Mouse (Mus musculus) lung, adult 2 months (tissue): Measurements from ENCODE around the gene Myl6b. TPM values are rescaled to one million over a fixed set of nuclear protein-coding genes. Genes with fewer than 3 reads are reported as not detected.

Experiments
- DNase-seq: peaks from one replicate; pipeline ENCODE4 v3.0.0; 2022
- H3K4me1 ChIP-seq: fragments of 200-500 bp; 2 replicates; pipeline ENCODE4 v1.6.1; 2011; ENCODE audit warnings: low read length; ENCODE audit not compliant: control insufficient read depth, insufficient read depth
- H3K4me3 ChIP-seq: fragments of 200-500 bp; replicated peaks from 2 replicates; pipeline ENCODE3; 2011; ENCODE audit warnings: low read depth, mild to moderate bottlenecking, control low read depth, low read length; ENCODE audit errors: extremely low read depth
- CTCF ChIP-seq: fragments of 200-500 bp; IDR thresholded peaks from 2 replicates; pipeline ENCODE4 v1.5.1; 2011; ENCODE audit warnings: mild to moderate bottlenecking, low read length, control low read depth; ENCODE audit not compliant: insufficient read depth
- POLR2A ChIP-seq: fragments of 200-500 bp; IDR thresholded peaks from 2 replicates; pipeline ENCODE4 v1.6.1; 2011; ENCODE audit warnings: low read depth, mild to moderate bottlenecking, control low read depth, low read length, borderline replicate concordance; ENCODE audit errors: extremely low read depth
- WGBS: fragments of 180-500 bp; shearing (Covaris S2); methylation state at CpG from one replicate; pipeline ENCODE4 v1.1.7; 2018; 5-methylcytosine and 5-hydroxymethylcytosine counted together
- polyA plus RNA-seq: library from polyadenylated mRNA; depleted of rRNA; stranded (reverse); fragments of >200 nt; gene quantifications from 2 replicates; pipeline ENCODE4 v1.2.3, GENCODE M21; 2012

The Myl6b gene
- polyA plus RNA-seq, 1 experiment: 1.9 TPM

GRCm38 (mm10) chr10:128536266-128536940 lies 37.9 kb upstream of the Myl6b start:
- peak; percentile 87 for DNase-seq
- Histone ChIP-seq H3K4me3 (no peak overlapping the region), H3K4me1 (peaks cover 6% of the 10 kb centered on the region)
- WGBS: 12% methylated on average over 18 of the region's 18 CpGs
- peak; percentile 71 for TF ChIP-seq CTCF
- TF ChIP-seq POLR2A: no peak

DNA sequence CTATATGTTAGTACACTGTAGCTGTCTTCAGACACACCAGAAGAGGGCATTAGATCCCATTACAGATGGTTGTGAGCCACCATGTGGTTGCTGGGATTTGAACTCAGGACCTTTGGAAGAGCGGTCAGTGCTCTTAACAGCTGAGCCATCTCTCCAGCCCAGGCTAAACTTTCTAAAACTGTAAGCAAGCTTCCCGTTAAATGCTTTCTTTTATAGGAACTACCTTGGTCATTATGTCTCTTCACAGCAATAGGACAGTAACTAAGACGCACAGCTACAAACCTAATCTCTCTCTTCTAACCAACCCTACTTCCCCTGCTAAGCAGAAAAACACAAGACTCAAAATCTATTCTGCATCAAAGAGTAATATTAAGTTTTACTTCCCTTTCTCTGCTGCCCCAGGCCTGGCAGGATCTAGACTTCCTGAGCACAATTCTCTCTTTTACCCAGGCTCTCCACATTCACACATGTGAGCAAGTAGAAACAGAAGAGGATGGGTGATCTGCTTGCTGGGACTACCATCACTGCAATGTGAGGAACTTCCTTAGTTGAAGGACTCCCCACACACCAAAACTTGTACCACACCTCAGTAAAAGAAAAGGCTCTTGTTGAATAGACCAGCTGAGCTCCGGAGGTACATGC lies 37.3 kb upstream of the Myl6b start:
- 67% methylated on average over 4 of the region's 4 CpGs for WGBS
- Histone ChIP-seq H3K4me3 (no peak overlapping the region), H3K4me1 (peaks cover 6% of the 10 kb centered on the region)
- no peak for DNase-seq
- TF ChIP-seq CTCF (no peak), POLR2A (no peak)

GRCm38 (mm10) chr10:128535206-128535605 lies 36.7 kb upstream of the Myl6b start:
- H3K4me3 ChIP-seq: no peak overlapping the region
- DNase-seq: no peak
- H3K4me1 ChIP-seq: peaks cover 6% of the 10 kb centered on the region
- no peak for TF ChIP-seq POLR2A
- no peak for TF ChIP-seq CTCF
- WGBS: 86% methylated on average over 2 of the region's 2 CpGs

GRCm38 (mm10) chr10:128526366-128527356 lies 28.2 kb upstream of the Myl6b start:
- TF ChIP-seq POLR2A (no peak), CTCF (no peak)

GRCm38 (mm10) chr10:128525671-128526308 lies 27.3 kb upstream of the Myl6b start, which contains the start of gene Esyt1:
Esyt1 (minus strand) TSS chr10:128525871.
- Histone ChIP-seq H3K4me1 (peaks cover 4% of the 10 kb centered on the region; the same call in 1 of the 2 replicates), H3K4me3 (peak within 1 kb of the TSS; percentile 79)
- DNase-seq: peak; percentile 89
- WGBS: under 1% methylated on average over 37 of the region's 37 CpGs
- TF ChIP-seq POLR2A (peak; percentile 82; the same call in 1 of the 2 replicates), CTCF (no peak)

More at GRCm38 (mm10) chr10:128526366-128527356, 28.2 kb upstream of the Myl6b start:
- Histone ChIP-seq H3K4me3 (peak overlapping the region; percentile 64), H3K4me1 (peaks cover 4% of the 10 kb centered on the region; the same call in 1 of the 2 replicates)
- WGBS: 24% methylated on average over 28 of the region's 28 CpGs
- no peak for DNase-seq

DNA sequence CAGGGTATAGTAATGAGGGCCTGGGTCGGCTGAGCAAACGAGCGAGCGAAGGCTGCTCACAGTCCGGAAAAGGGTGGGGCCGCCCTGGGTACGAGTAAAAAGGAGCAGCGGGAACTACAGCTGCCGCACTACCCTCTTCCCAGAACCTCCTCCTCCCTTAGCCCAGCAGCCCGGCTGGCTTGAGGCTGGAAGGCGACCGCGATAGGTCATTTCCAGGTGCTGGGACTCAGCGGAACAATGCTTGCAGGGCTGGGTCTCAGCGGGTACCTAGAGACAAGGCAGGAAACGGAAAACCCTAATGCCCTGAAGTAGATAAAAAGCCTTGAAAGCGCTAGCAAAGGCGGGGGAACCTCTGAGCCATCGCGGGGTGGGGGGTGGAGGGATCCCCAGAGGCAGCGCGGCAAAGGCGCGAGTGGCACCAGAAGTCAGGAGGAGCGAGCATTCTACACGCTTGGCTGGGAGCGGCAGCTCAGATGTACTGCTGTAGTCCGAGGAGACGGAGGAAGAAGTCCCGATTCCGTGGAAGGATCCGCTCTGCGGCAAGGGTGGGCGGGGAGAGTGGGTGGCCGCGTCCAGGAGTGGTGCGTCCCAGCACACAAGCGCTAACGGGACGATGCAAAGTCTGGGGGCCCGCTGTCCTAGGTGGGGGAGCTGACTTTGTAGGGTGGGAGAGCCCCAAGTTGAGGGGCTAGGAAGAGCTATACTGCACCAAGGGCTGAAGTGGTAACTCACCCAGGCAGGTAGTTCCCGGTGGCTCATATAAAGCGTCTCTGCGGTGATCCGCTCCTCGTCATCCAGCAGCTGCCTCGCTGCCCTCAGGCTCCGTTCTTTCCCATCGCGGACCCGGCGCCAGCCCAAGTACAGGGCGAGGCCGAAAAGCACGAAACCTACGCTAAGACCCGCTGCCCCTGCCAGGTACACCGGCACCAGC lies 26.5 kb upstream of the Myl6b start:
- TF ChIP-seq CTCF: no peak
- peak; percentile 37 for TF ChIP-seq POLR2A
- peak; percentile 59 for DNase-seq
- WGBS: under 1% methylated on average over 58 of the region's 58 CpGs

GRCm38 (mm10) chr10:128524111-128524731 lies 25.7 kb upstream of the Myl6b start:
- no peak for DNase-seq
- no peak for TF ChIP-seq CTCF
- no peak for TF ChIP-seq POLR2A
- WGBS: 29% methylated on average over 11 of the region's 11 CpGs
- peaks cover 4% of the 10 kb centered on the region; the same call in 1 of the 2 replicates for H3K4me1 ChIP-seq
- H3K4me3 ChIP-seq: peak overlapping the region; percentile 79

More for the DNA sequence above, 26.5 kb upstream of the Myl6b start:
- Histone ChIP-seq H3K4me3 (peak overlapping the region; percentile 79), H3K4me1 (peaks cover 4% of the 10 kb centered on the region; the same call in 1 of the 2 replicates)

- H3K4me3 ChIP-seq: no peak overlapping the region
- no peak for DNase-seq
- 73% methylated on average over 6 of the region's 6 CpGs for WGBS
- TF ChIP-seq POLR2A (no peak), CTCF (no peak)
- H3K4me1 ChIP-seq: peaks cover 4% of the 10 kb centered on the region; the same call in 1 of the 2 replicates
Measured at GRCm38 (mm10) chr10:128522351-128522750, 23.9 kb upstream of the Myl6b start.
